Mouse (Mus musculus) embryonic facial prominence, embryonic 10.5 days (tissue): ENCODE measurements around the gene R3hdm4. TPM values are rescaled to one million over a fixed set of nuclear protein-coding genes. Genes with fewer than 3 reads are reported as not detected.

Source experiments
- DNase-seq: peaks from one replicate; pipeline ENCODE4 v3.0.0-alpha.2; 2017; ENCODE audit warnings: low spot score
- H3K27ac ChIP-seq: fragments of 300-500 bp; sonication (generic); replicated peaks from 2 replicates; pipeline ENCODE4 v1.5.1; 2016; ENCODE audit warnings: mild to moderate bottlenecking
- H3K27me3 ChIP-seq: fragments of 300-500 bp; sonication (generic); replicated peaks from 2 replicates; pipeline ENCODE4 v1.6.1; 2016; ENCODE audit warnings: low read depth, mild to moderate bottlenecking; ENCODE audit not compliant: poor library complexity, severe bottlenecking
- H3K36me3 ChIP-seq: fragments of 300-500 bp; sonication (generic); replicated peaks from 2 replicates; pipeline ENCODE4 v1.6.1; 2016; ENCODE audit warnings: mild to moderate bottlenecking, moderate library complexity
- H3K4me1 ChIP-seq: fragments of 300-500 bp; sonication (generic); 2 replicates; pipeline ENCODE4 v1.6.1; 2016
- H3K4me3 ChIP-seq: fragments of 300-500 bp; sonication (generic); 2 replicates; pipeline ENCODE4 v1.5.1; 2016; ENCODE audit warnings: mild to moderate bottlenecking, moderate library complexity
- H3K9me3 ChIP-seq: fragments of 300-500 bp; sonication (generic); 2 replicates; pipeline ENCODE4 v1.6.1; 2016; ENCODE audit warnings: mild to moderate bottlenecking
- WGBS: fragments of 180-500 bp; shearing (Covaris S2); methylation state at CpG from one replicate; pipeline ENCODE4 v1.1.7; 2016; 5-methylcytosine and 5-hydroxymethylcytosine counted together
- polyA plus RNA-seq: library from polyadenylated mRNA; unstranded; fragments of >200 nt; fragmentation: Nextera tagmentation; extraction: Ambion mirVana; gene quantifications from 2 replicates; pipeline ENCODE4 v1.2.1, GENCODE M21; 2016

Gene R3hdm4
- polyA plus RNA-seq, 1 experiment from 2014 or later, result 136 TPM

GRCm38 (mm10) chr10:79956643-79957154 lies 35.7 kb upstream of the R3hdm4 start:
- H3K36me3 ChIP-seq, result peaks cover 29% of the 10 kb centered on the region
- H3K4me3 ChIP-seq, result peak overlapping the region; percentile 30; the same call in 1 of the 2 replicates
- DNase-seq, result no peak
- 19% methylated on average over 4 of the region's 4 CpGs for WGBS
- H3K4me1 ChIP-seq, result peaks cover 55% of the 10 kb centered on the region
- no peaks in the 10 kb centered on the region for H3K27me3 ChIP-seq
- H3K9me3 ChIP-seq, result no peaks in the 10 kb centered on the region
- peak overlapping the region; percentile 57; the same call in 1 of the 2 replicates for H3K27ac ChIP-seq

GRCm38 (mm10) chr10:79955691-79956090 lies 34.7 kb upstream of the R3hdm4 start:
- DNase-seq, result no peak
- no peaks in the 10 kb centered on the region for H3K9me3 ChIP-seq
- peaks cover 30% of the 10 kb centered on the region for H3K36me3 ChIP-seq
- H3K27ac ChIP-seq, result peak overlapping the region; percentile 11
- WGBS, result 66% methylated on average over 9 of the region's 9 CpGs
- H3K4me3 ChIP-seq, result peak overlapping the region; percentile 30; the same call in 1 of the 2 replicates
- H3K27me3 ChIP-seq, result no peaks in the 10 kb centered on the region
- H3K4me1 ChIP-seq, result peaks cover 45% of the 10 kb centered on the region

GRCm38 (mm10) chr10:79953946-79954345 lies 32.9 kb upstream of the R3hdm4 start:
- DNase-seq, result peak; percentile 43
- 86% methylated on average over 6 of the region's 6 CpGs for WGBS
- Histone ChIP-seq H3K27ac (no peak overlapping the region), H3K27me3 (no peaks in the 10 kb centered on the region), H3K36me3 (peaks cover 48% of the 10 kb centered on the region), H3K4me3 (no peak overlapping the region), H3K4me1 (peaks cover 42% of the 10 kb centered on the region), H3K9me3 (no peaks in the 10 kb centered on the region)

GRCm38 (mm10) chr10:79950661-79951060 lies 29.7 kb upstream of the R3hdm4 start:
- no peak for DNase-seq
- H3K27ac ChIP-seq, result no peak overlapping the region
- no peaks in the 10 kb centered on the region for H3K27me3 ChIP-seq
- H3K4me1 ChIP-seq, result peaks cover 37% of the 10 kb centered on the region
- no peak overlapping the region for H3K4me3 ChIP-seq
- WGBS, result 83% methylated on average over 18 of the region's 18 CpGs
- no peaks in the 10 kb centered on the region for H3K9me3 ChIP-seq
- peaks cover 76% of the 10 kb centered on the region for H3K36me3 ChIP-seq

- Histone ChIP-seq H3K27ac (no peak overlapping the region), H3K27me3 (no peaks in the 10 kb centered on the region), H3K36me3 (peaks cover 79% of the 10 kb centered on the region), H3K4me3 (no peak overlapping the region), H3K9me3 (no peaks in the 10 kb centered on the region), H3K4me1 (peaks cover 37% of the 10 kb centered on the region)
- no peak for DNase-seq
- 86% methylated on average over 4 of the region's 4 CpGs for WGBS
Measured at GRCm38 (mm10) chr10:79949873-79950272, 28.9 kb upstream of the R3hdm4 start.

GRCm38 (mm10) chr10:79947502-79947901 lies 26.5 kb upstream of the R3hdm4 start:
- Histone ChIP-seq H3K27ac (peak overlapping the region; percentile 86), H3K9me3 (no peaks in the 10 kb centered on the region), H3K4me3 (peak overlapping the region; percentile 42; the same call in 1 of the 2 replicates), H3K27me3 (no peaks in the 10 kb centered on the region), H3K36me3 (peaks cover 81% of the 10 kb centered on the region), H3K4me1 (peaks cover 59% of the 10 kb centered on the region)
- DNase-seq, result no peak
- 73% methylated on average over 6 of the region's 6 CpGs for WGBS

- Histone ChIP-seq H3K27ac (peak overlapping the region; percentile 86), H3K4me1 (peaks cover 59% of the 10 kb centered on the region), H3K4me3 (peak overlapping the region; percentile 42), H3K36me3 (peaks cover 84% of the 10 kb centered on the region), H3K9me3 (no peaks in the 10 kb centered on the region), H3K27me3 (no peaks in the 10 kb centered on the region)
- DNase-seq, result peak; percentile 53
- 10% methylated on average over 7 of the region's 7 CpGs for WGBS
Measured at GRCm38 (mm10) chr10:79946752-79947322, 25.8 kb upstream of the R3hdm4 start.

- no peaks in the 10 kb centered on the region for H3K9me3 ChIP-seq
- peaks cover 64% of the 10 kb centered on the region for H3K4me1 ChIP-seq
- peak overlapping the region; percentile 86 for H3K27ac ChIP-seq
- H3K27me3 ChIP-seq, result no peaks in the 10 kb centered on the region
- peak; percentile 79 for DNase-seq
- peaks cover 84% of the 10 kb centered on the region for H3K36me3 ChIP-seq
- H3K4me3 ChIP-seq, result peak overlapping the region; percentile 42
- 16% methylated on average over 16 of the region's 16 CpGs for WGBS
Measured at GRCm38 (mm10) chr10:79945507-79946234, 24.7 kb upstream of the R3hdm4 start.

- H3K9me3 ChIP-seq, result no peaks in the 10 kb centered on the region
- WGBS, result 79% methylated on average over 9 of the region's 9 CpGs
- no peaks in the 10 kb centered on the region for H3K27me3 ChIP-seq
- no peak for DNase-seq
- peaks cover 78% of the 10 kb centered on the region for H3K4me1 ChIP-seq
- H3K4me3 ChIP-seq, result no peak overlapping the region
- peaks cover 83% of the 10 kb centered on the region for H3K36me3 ChIP-seq
- H3K27ac ChIP-seq, result peak overlapping the region; percentile 86
Measured at GRCm38 (mm10) chr10:79943471-79943901, 22.5 kb upstream of the R3hdm4 start.

GRCm38 (mm10) chr10:79942988-79943387 lies 22.0 kb upstream of the R3hdm4 start:
- H3K36me3 ChIP-seq, result peaks cover 84% of the 10 kb centered on the region
- H3K27ac ChIP-seq, result peak overlapping the region; percentile 86
- H3K9me3 ChIP-seq, result no peaks in the 10 kb centered on the region
- no peak for DNase-seq
- no peaks in the 10 kb centered on the region for H3K27me3 ChIP-seq
- WGBS, result 88% methylated on average over 1 of the region's 1 CpGs
- H3K4me1 ChIP-seq, result peaks cover 83% of the 10 kb centered on the region
- no peak overlapping the region for H3K4me3 ChIP-seq

- Histone ChIP-seq H3K4me3 (0 out of 2 replicates have a peak overlapping the region, but pooled peaks have one; percentile 4), H3K27ac (0 out of 2 replicates have a peak overlapping the region, but pooled peaks have one; percentile 19), H3K4me1 (peaks cover 81% of the 10 kb centered on the region), H3K9me3 (no peaks in the 10 kb centered on the region), H3K27me3 (no peaks in the 10 kb centered on the region), H3K36me3 (peaks cover 86% of the 10 kb centered on the region)
- WGBS, result 71% methylated on average over 7 of the region's 7 CpGs
- DNase-seq, result no peak
Measured at GRCm38 (mm10) chr10:79940749-79941148, 19.7 kb upstream of the R3hdm4 start.

- Histone ChIP-seq H3K4me1 (peaks cover 76% of the 10 kb centered on the region), H3K9me3 (no peaks in the 10 kb centered on the region), H3K4me3 (peak overlapping the region; percentile 8), H3K36me3 (peaks cover 96% of the 10 kb centered on the region), H3K27me3 (no peaks in the 10 kb centered on the region), H3K27ac (peak overlapping the region; percentile 44; the same call in 1 of the 2 replicates)
- no peak for DNase-seq
- WGBS, result 46% methylated on average over 11 of the region's 11 CpGs
Measured at GRCm38 (mm10) chr10:79937775-79938526, 16.9 kb upstream of the R3hdm4 start.
